Mouse (Mus musculus) neutrophil, adult 59 days (primary cell): ENCODE measurements around the gene Uvrag. TPM values are rescaled to one million over a fixed set of nuclear protein-coding genes. Genes with fewer than 3 reads are reported as not detected.

Source experiments
- total RNA-seq, 2 experiments: library from RNA; stranded (reverse); gene quantifications; 1 replicate in 1 of 2; 2 replicates in 1 of 2; pipeline ENCODE4 v1.2.4; 2023

Uvrag gene
- total RNA-seq = 10 to 100 TPM; 72.9 to 79.1 TPM

DNA sequence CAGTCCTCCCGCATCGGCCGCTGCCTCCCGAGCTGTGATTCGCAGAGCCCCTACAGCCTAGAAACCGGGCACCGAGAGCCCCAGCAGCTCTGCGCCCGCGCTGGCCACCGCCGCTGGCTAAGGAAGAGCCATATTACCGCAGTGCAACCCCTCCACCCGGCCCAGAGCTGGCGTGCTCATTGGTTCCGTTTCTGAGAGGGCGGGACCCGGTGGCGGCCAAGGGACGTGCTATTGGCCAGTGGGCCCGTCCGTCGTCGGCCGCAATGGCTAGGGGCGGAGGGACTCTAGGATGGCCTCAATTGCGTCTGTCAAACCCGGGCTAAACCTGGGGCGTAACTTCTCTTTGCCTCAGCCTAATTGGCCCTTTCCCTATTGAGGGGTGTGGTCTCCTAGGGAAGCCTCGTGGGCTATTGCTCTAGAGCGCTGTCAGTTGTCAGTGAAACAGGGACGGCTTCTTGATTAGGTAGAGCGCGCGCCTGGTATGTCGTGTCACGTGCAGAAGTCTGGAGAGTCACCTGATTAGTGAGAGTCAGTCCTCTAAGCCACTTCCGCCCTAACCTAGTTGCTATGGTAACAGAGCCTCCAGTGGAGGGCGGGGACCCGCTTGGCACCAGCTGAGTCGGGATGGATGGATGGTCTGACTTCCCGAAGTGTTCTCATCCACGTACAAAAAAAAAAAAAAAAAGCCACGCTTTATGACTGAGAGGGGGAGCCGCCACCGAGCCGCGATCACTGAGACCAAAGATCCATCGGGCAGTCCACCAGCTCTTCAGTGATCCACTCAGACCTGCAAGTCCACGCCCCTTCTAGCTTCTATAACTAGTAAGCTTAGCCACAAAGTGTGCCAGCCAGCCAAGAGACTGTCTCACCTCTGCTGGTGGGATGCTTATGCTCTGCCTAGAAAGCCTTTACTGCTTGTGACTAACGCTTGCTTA, at the start of gene Uvrag:
Gene Uvrag (minus strand): TSS at position 158 of the 935 bp plus-strand sequence.

DNA sequence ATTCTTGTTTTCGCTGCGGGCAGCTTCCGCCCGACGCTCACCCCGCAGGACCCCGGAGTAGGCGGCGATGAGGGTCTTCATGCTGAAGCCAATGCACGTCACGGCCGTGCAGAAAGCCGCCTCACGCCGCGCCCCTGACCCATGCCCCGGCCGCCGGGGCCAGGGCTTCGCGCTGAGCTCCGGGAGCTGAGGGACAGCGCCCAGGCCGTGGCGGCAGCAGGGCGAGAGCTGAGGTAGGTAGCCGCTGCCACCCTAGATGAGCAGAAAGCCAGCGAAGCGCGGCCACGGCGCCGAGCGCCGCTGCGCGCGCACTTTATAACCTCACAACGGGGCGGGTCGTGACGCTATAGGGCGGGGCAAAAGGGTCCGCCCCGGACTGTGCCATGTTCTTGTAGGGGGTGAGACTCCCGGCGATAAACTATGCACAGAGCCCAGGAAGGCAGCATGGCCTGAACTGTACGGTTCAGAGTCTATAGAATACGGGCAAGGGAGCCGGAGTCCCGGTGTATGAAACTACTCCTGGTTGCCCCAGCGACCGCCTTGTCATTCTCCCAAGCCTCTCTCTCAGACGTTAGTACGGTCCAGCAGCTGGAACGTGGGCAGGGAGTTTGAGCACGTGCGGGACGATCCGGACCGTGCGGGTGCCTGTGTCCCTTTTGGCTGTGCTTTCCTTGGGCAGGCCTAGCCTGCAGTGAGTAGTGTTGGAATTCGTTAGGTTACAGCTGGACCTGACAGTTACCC, 41.7 kb upstream of the Uvrag start, which contains the start of gene Dgat2:
Gene Dgat2 (minus strand): TSS at position 288 of the 741 bp plus-strand sequence.

Other genes starting within 250 kb of the Uvrag start
- 10 to 100 TPM; 59.1 to 67.8 TPM for gene Dgat2, start 41.6 kb upstream of the Uvrag start, total RNA-seq
- gene Mogat2, start 97.5 kb upstream of the Uvrag start, total RNA-seq = 10 to 100 TPM; 14.2 to 14.7 TPM
- 1 to 10 TPM; 2.4 to 2.7 TPM for gene Map6, start 126.3 kb upstream of the Uvrag start, total RNA-seq
- 1 to 10 TPM; 1.3 to 1.7 TPM for gene Serpinh1, start 212.1 kb upstream of the Uvrag start, total RNA-seq
- 1 to 10 TPM; 2.1 to 2.2 TPM for gene Gdpd5, start 240.3 kb upstream of the Uvrag start, total RNA-seq